In genomic region chr3:108830493-108830892, GRCm38 (mm10) we compare ENCODE assay signal across 9 mouse cellular contexts. TPM values are rescaled to one million over a fixed set of nuclear protein-coding genes. Genes with fewer than 3 reads are reported as not detected.
DNase-seq lines count a peak whose midpoint lies in the region; ATAC-seq and TF ChIP-seq lines count a peak whose summit lies in the region.
"Had no signal": no experiment of that assay in that cellular context is flagged by ENCODE, and none has a peak within 500 bp of the region (broad histone marks: within the 10 kb centered on the region; RNA-seq: fewer than 3 reads in every experiment).

No protein-coding gene starts in this region.

- H3K4me1 ChIP-seq in lung, embryonic 14.5 days (ENCODE audit: insufficient read depth), result no peaks in the 10 kb centered on the region
- no peaks in the 10 kb centered on the region for H3K4me1 ChIP-seq in hindbrain, embryonic 10.5 days (replicated peaks)

- TF ChIP-seq CTCF in lung, embryonic 14.5 days (IDR thresholded peaks at IDR 0.05; ENCODE audit: low read depth), result no peak

- H3K9me3 ChIP-seq in lung, embryonic 14.5 days (ENCODE audit: low read depth, low read length), result no peaks in the 10 kb centered on the region
- H3K9me3 ChIP-seq in hindbrain, embryonic 10.5 days, result no peaks in the 10 kb centered on the region

- DNase-seq in A20 (ENCODE audit: low read depth, low spot score), result peak; percentile 89
- DNase-seq in ES-CJ7 (ENCODE audit: low read depth, low spot score), result peak; percentile 14
- DNase-seq in heart, postnatal 14 days, result peak; percentile 13 to 21
- DNase-seq in lung, embryonic 14.5 days, result peak; percentile 42
- no peak for DNase-seq in hindbrain, embryonic 10.5 days (ENCODE audit: low spot score)
- DNase-seq in adrenal gland, adult 8-10 months, result no peak
- no peak for DNase-seq in Muller cell, postnatal 12 days (ENCODE audit: inconsistent ontology term)
- DNase-seq in layer of hippocampus, adult 9-11 months, result no peak

- H3K4me2 ChIP-seq in lung, embryonic 14.5 days, result no peak overlapping the region

- H3K36me3 ChIP-seq in lung, embryonic 14.5 days (ENCODE audit: insufficient read depth), result peaks cover 22% of the 10 kb centered on the region
- H3K36me3 ChIP-seq in hindbrain, embryonic 10.5 days, result peaks cover 32% of the 10 kb centered on the region

- 68% methylated on average over 11 of the region's 11 CpGs for WGBS in lung, embryonic 14.5 days
- 85% methylated on average over 11 of the region's 11 CpGs for WGBS in hindbrain, embryonic 10.5 days

- intact Hi-C loops in heart, postnatal 14 days (cut with DNase I), result no loop called here

- H3K27me3 ChIP-seq in lung, embryonic 14.5 days (ENCODE audit: insufficient read depth, low read length), result no peaks in the 10 kb centered on the region
- H3K27me3 ChIP-seq in hindbrain, embryonic 10.5 days (ENCODE audit: insufficient read depth, poor library complexity, severe bottlenecking), result no peaks in the 10 kb centered on the region

- no peak overlapping the region for H3K9ac ChIP-seq in lung, embryonic 14.5 days

- ATAC-seq in lung, embryonic 14.5 days (ENCODE audit: insufficient read depth), result peak; percentile 80
- ATAC-seq: inflammation-experienced regulatory T-cells, adult 6 months had no signal

- no peak overlapping the region for H3K4me3 ChIP-seq in lung, embryonic 14.5 days (ENCODE audit: low read depth, low read length)
- no peak overlapping the region for H3K4me3 ChIP-seq in hindbrain, embryonic 10.5 days

- peak overlapping the region; percentile 55; the same call in 1 of the 2 replicates for H3K27ac ChIP-seq in lung, embryonic 14.5 days (ENCODE audit: low read depth)
- no peak overlapping the region for H3K27ac ChIP-seq in hindbrain, embryonic 10.5 days

RNA-seq across cellular contexts. Expression of gene Stxbp3, which starts 9.8 kb away (rescaled TPM):
- total RNA-seq in heart, postnatal 14 days (2021), result 10 to 100 TPM; 25.9 to 31.3 TPM
- 33.8 and 35.0 TPM in 2 replicates for polyA plus RNA-seq in lung, embryonic 14.5 days (2014; fragmentation: Nextera tagmentation; extraction: Ambion mirVana)
- polyA plus RNA-seq in hindbrain, embryonic 10.5 days (2016; fragmentation: Nextera tagmentation; extraction: Ambion mirVana), result 18.9 and 26.1 TPM in 2 replicates
- 10 to 100 TPM; 59.8 to 75.3 (median 63.4) TPM for total RNA-seq in adrenal gland, adult 8-10 months (2022)

RNA-seq across cellular contexts. Expression of gene Fndc7, which starts 59.3 kb away (rescaled TPM):
- total RNA-seq in heart, postnatal 14 days (2021), result under 1 TPM in 1 of 2 experiments, not detected in 1; 0.12 TPM
- 0.12 and 0.59 TPM in 2 replicates for polyA plus RNA-seq in lung, embryonic 14.5 days (2014; fragmentation: Nextera tagmentation; extraction: Ambion mirVana)
- 0.05 TPM in 1 of 2 replicates, not detected in the other for polyA plus RNA-seq in hindbrain, embryonic 10.5 days (2016; fragmentation: Nextera tagmentation; extraction: Ambion mirVana)
- 1 to 10 TPM in 2 of 4 experiments, under 1 TPM in 2; 0.35 to 2.2 (median 0.90) TPM for total RNA-seq in adrenal gland, adult 8-10 months (2022)

Comparison
In these comparisons a context has a peak if more than half of its experiments do, and no peak if none do; other contexts are left out.
1. DNase-seq: peak in A20 (single experiment), ES-CJ7 (single experiment), heart, postnatal 14 days (2 of 2) and lung, embryonic 14.5 days (single experiment); none in hindbrain, embryonic 10.5 days (single experiment), adrenal gland, adult 8-10 months (single experiment), Muller cell, postnatal 12 days (single experiment) and layer of hippocampus, adult 9-11 months (single experiment).